Mouse (Mus musculus): ENCODE measurements around the gene Pabpc1l. TPM values are rescaled to one million over a fixed set of nuclear protein-coding genes. Genes with fewer than 3 reads are reported as not detected.

Pabpc1l gene
- polyA plus RNA-seq (2014; fragmentation: Nextera tagmentation; extraction: Ambion mirVana): 0.61 and 0.66 TPM in 2 replicates

GRCm38 (mm10) chr2:164025150-164025549 lies at the start of gene Pabpc1l:
Pabpc1l (plus strand) TSS chr2:164025450.
- H3K4me1 ChIP-seq (ENCODE audit: control insufficient read depth, insufficient read depth, low read length): no peaks in the 10 kb centered on the region
- no peaks in the 10 kb centered on the region for H3K27me3 ChIP-seq (ENCODE audit: control insufficient read depth, insufficient read depth, low read length)
- H3K9me3 ChIP-seq (replicated peaks; ENCODE audit: control insufficient read depth, low read length): no peaks in the 10 kb centered on the region
- H3K4me3 ChIP-seq (ENCODE audit: low read depth, low read length): no peak within 1 kb of the TSS
- no peaks in the 10 kb centered on the region for H3K36me3 ChIP-seq (ENCODE audit: control insufficient read depth, insufficient read depth, low read length)
- no peak within 1 kb of the TSS for H3K27ac ChIP-seq (ENCODE audit: low read depth, low read length)
- no peak within 1 kb of the TSS for H3K4me2 ChIP-seq
- no peak within 1 kb of the TSS for H3K9ac ChIP-seq (ENCODE audit: low read depth, low read length)
- no peak for ATAC-seq (replicated peaks; ENCODE audit: insufficient number of reproducible peaks, low FRiP score, low TSS enrichment)
- 76% methylated on average over 16 of the region's 16 CpGs for WGBS (ENCODE audit: insufficient replicate concordance)

DNA sequence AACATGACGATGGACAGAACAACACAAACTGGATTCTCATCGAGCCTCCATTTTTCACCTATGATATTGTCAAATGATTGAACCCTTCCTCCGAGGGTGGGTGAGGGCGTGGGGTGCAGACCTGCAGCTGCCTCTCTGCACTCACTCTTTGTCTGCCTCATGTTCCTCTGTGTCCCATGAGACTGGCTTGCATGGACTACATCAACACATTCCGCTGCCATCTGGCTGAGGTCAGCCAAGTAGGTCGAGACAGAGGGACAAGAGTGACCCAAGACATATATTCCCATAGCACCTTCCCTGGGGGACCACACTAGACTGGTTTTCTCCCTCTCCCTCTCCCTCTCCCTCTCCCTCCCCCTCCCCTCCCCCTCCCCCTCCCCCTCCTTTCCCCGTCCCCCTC lies 48.8 kb upstream of the Pabpc1l start:
- H3K27ac ChIP-seq (ENCODE audit: low read depth, low read length): no peak overlapping the region
- no peaks in the 10 kb centered on the region for H3K36me3 ChIP-seq (ENCODE audit: control insufficient read depth, insufficient read depth, low read length)
- no peak for ATAC-seq (replicated peaks; ENCODE audit: insufficient number of reproducible peaks, low FRiP score, low TSS enrichment)
- H3K4me2 ChIP-seq: no peak overlapping the region
- 86% methylated on average over 6 of the region's 7 CpGs for WGBS (ENCODE audit: insufficient replicate concordance)
- H3K4me3 ChIP-seq (ENCODE audit: low read depth, low read length): no peak overlapping the region
- no peaks in the 10 kb centered on the region for H3K27me3 ChIP-seq (ENCODE audit: control insufficient read depth, insufficient read depth, low read length)
- no peaks in the 10 kb centered on the region for H3K9me3 ChIP-seq (replicated peaks; ENCODE audit: control insufficient read depth, low read length)
- no peak overlapping the region for H3K9ac ChIP-seq (ENCODE audit: low read depth, low read length)
- H3K4me1 ChIP-seq (ENCODE audit: control insufficient read depth, insufficient read depth, low read length): no peaks in the 10 kb centered on the region

DNA sequence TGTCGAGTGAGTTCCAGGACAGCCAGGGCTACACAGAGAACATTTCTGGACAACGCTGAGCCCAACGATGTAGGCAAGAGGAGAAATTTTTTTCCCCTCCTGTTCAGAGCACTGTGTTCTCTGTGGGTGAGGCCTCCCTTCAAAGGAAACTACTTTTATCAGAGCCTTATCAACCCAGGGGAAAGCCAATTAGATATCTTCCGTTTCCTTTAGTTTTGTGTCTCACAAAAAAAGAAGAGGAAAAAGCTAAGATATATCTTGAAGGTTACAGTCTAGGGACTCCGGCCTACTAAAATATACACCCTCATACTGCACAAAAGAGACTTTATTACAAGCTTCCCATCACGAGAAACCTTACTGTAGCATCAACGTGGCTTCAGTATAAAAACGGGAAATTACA lies 38.0 kb upstream of the Pabpc1l start:
- Histone ChIP-seq H3K4me1 (ENCODE audit: control insufficient read depth, insufficient read depth, low read length) (no peaks in the 10 kb centered on the region), H3K27me3 (ENCODE audit: control insufficient read depth, insufficient read depth, low read length) (no peaks in the 10 kb centered on the region), H3K27ac (ENCODE audit: low read depth, low read length) (no peak overlapping the region), H3K4me2 (no peak overlapping the region), H3K36me3 (ENCODE audit: control insufficient read depth, insufficient read depth, low read length) (no peaks in the 10 kb centered on the region), H3K9ac (ENCODE audit: low read depth, low read length) (no peak overlapping the region), H3K4me3 (ENCODE audit: low read depth, low read length) (no peak overlapping the region), H3K9me3 (replicated peaks; ENCODE audit: control insufficient read depth, low read length) (no peaks in the 10 kb centered on the region)
- ATAC-seq (replicated peaks; ENCODE audit: insufficient number of reproducible peaks, low FRiP score, low TSS enrichment): no peak
- WGBS (ENCODE audit: insufficient replicate concordance): 52% methylated on average over 8 of the region's 8 CpGs

DNA sequence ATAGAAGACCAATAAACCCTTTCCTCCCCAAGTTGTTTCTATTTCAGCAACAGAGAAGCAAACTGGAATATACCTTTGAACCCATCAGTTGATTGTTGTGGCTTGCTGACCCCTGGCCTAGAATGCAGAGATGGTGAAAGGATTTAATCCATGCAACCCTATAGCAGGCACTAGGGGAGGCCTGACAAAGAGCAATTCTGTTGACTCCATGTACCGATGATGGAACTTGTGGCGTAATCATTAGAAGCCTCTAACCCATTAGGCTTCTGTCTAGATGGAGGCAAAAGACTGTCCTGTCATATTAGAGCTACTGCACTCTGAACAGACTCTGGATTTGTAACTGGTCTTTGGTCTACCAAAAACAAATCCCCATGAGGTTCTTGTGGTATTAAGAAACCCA lies 32.4 kb upstream of the Pabpc1l start:
- ATAC-seq (replicated peaks; ENCODE audit: insufficient number of reproducible peaks, low FRiP score, low TSS enrichment): no peak
- Histone ChIP-seq H3K27ac (ENCODE audit: low read depth, low read length) (no peak overlapping the region), H3K4me2 (no peak overlapping the region), H3K4me1 (ENCODE audit: control insufficient read depth, insufficient read depth, low read length) (peaks cover 12% of the 10 kb centered on the region), H3K9ac (ENCODE audit: low read depth, low read length) (no peak overlapping the region), H3K4me3 (ENCODE audit: low read depth, low read length) (no peak overlapping the region), H3K36me3 (ENCODE audit: control insufficient read depth, insufficient read depth, low read length) (no peaks in the 10 kb centered on the region), H3K27me3 (ENCODE audit: control insufficient read depth, insufficient read depth, low read length) (no peaks in the 10 kb centered on the region), H3K9me3 (replicated peaks; ENCODE audit: control insufficient read depth, low read length) (no peaks in the 10 kb centered on the region)
- 83% methylated on average over 2 of the region's 2 CpGs for WGBS (ENCODE audit: insufficient replicate concordance)

GRCm38 (mm10) chr2:163994654-163994976 lies 30.6 kb upstream of the Pabpc1l start, which contains the start of gene Ywhab:
Ywhab (plus strand) TSS chr2:163994960.
- WGBS (ENCODE audit: insufficient replicate concordance): under 1% methylated on average over 14 of the region's 14 CpGs

GRCm38 (mm10) chr2:163994977-163995862 lies 30.0 kb upstream of the Pabpc1l start:
- Histone ChIP-seq H3K4me3 (ENCODE audit: low read depth, low read length) (peak overlapping the region; percentile 97), H3K9me3 (replicated peaks; ENCODE audit: control insufficient read depth, low read length) (no peaks in the 10 kb centered on the region), H3K9ac (ENCODE audit: low read depth, low read length) (peak overlapping the region; percentile 97), H3K27me3 (ENCODE audit: control insufficient read depth, insufficient read depth, low read length) (no peaks in the 10 kb centered on the region), H3K4me2 (peak overlapping the region; percentile 82), H3K27ac (ENCODE audit: low read depth, low read length) (peak overlapping the region; percentile 97), H3K36me3 (ENCODE audit: control insufficient read depth, insufficient read depth, low read length) (no peaks in the 10 kb centered on the region), H3K4me1 (ENCODE audit: control insufficient read depth, insufficient read depth, low read length) (peaks cover 14% of the 10 kb centered on the region)
- WGBS (ENCODE audit: insufficient replicate concordance): under 1% methylated on average over 77 of the region's 79 CpGs
- peak; percentile 100 for ATAC-seq (replicated peaks; ENCODE audit: insufficient number of reproducible peaks, low FRiP score, low TSS enrichment)

More at GRCm38 (mm10) chr2:163994654-163994976, 30.6 kb upstream of the Pabpc1l start, which contains the start of gene Ywhab:
- H3K4me2 ChIP-seq: peak within 1 kb of the TSS; percentile 82
- H3K36me3 ChIP-seq (ENCODE audit: control insufficient read depth, insufficient read depth, low read length): no peaks in the 10 kb centered on the region
- no peak for ATAC-seq (replicated peaks; ENCODE audit: insufficient number of reproducible peaks, low FRiP score, low TSS enrichment)
- peak within 1 kb of the TSS; percentile 97 for H3K4me3 ChIP-seq (ENCODE audit: low read depth, low read length)
- peak within 1 kb of the TSS; percentile 97 for H3K9ac ChIP-seq (ENCODE audit: low read depth, low read length)
- peak within 1 kb of the TSS; percentile 97 for H3K27ac ChIP-seq (ENCODE audit: low read depth, low read length)
- H3K9me3 ChIP-seq (replicated peaks; ENCODE audit: control insufficient read depth, low read length): no peaks in the 10 kb centered on the region
- H3K27me3 ChIP-seq (ENCODE audit: control insufficient read depth, insufficient read depth, low read length): no peaks in the 10 kb centered on the region
- peaks cover 14% of the 10 kb centered on the region for H3K4me1 ChIP-seq (ENCODE audit: control insufficient read depth, insufficient read depth, low read length)

DNA sequence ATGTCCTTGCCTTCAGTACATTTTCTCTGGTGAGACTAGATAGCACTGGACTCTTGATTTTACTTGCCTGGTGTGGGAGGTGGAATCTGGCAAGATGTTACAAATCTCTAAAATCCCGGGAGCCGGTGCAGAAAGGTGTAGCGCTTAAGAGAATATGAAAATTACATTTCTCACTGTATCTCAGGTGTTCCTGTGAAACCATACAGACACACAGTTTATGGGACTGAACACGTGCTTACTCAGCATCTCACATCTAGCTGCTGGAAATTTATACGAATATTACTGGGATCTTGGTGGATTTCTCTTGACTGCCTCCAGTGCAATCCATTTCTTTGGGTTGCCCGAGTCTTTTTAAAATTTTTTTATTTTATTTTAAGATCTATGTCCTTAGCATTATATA lies 29.0 kb upstream of the Pabpc1l start:
- Histone ChIP-seq H3K36me3 (ENCODE audit: control insufficient read depth, insufficient read depth, low read length) (no peaks in the 10 kb centered on the region), H3K27ac (ENCODE audit: low read depth, low read length) (no peak overlapping the region), H3K27me3 (ENCODE audit: control insufficient read depth, insufficient read depth, low read length) (no peaks in the 10 kb centered on the region), H3K9me3 (replicated peaks; ENCODE audit: control insufficient read depth, low read length) (no peaks in the 10 kb centered on the region), H3K4me2 (peak overlapping the region; percentile 82), H3K4me1 (ENCODE audit: control insufficient read depth, insufficient read depth, low read length) (peaks cover 15% of the 10 kb centered on the region), H3K9ac (ENCODE audit: low read depth, low read length) (peak overlapping the region; percentile 97), H3K4me3 (ENCODE audit: low read depth, low read length) (peak overlapping the region; percentile 97)
- WGBS (ENCODE audit: insufficient replicate concordance): 68% methylated on average over 6 of the region's 6 CpGs
- ATAC-seq (replicated peaks; ENCODE audit: insufficient number of reproducible peaks, low FRiP score, low TSS enrichment): no peak

DNA sequence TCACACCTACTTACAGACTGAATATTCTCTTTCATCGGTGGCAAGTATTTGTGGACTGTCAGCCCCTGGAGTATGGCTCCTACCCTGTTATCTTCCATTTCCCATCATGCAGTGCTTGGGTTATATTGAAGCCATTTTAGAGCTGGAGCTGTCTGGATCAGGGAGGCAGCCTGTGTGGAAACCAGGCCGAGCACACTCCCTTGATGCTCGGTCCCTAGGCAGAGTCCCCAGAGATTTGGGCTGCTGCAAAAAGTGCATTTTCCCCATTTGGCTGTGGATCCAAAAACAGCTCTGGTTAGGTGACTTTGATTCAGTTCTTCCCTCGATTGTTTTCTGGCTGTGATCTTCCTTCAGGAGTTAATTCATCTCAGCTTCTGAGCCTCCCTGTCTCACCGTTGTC lies 28.4 kb upstream of the Pabpc1l start:
- Histone ChIP-seq H3K9me3 (replicated peaks; ENCODE audit: control insufficient read depth, low read length) (no peaks in the 10 kb centered on the region), H3K4me3 (ENCODE audit: low read depth, low read length) (no peak overlapping the region), H3K27me3 (ENCODE audit: control insufficient read depth, insufficient read depth, low read length) (no peaks in the 10 kb centered on the region), H3K4me2 (peak overlapping the region; percentile 82), H3K27ac (ENCODE audit: low read depth, low read length) (no peak overlapping the region), H3K36me3 (ENCODE audit: control insufficient read depth, insufficient read depth, low read length) (no peaks in the 10 kb centered on the region), H3K9ac (ENCODE audit: low read depth, low read length) (no peak overlapping the region; the same call in 1 of the 2 replicates), H3K4me1 (ENCODE audit: control insufficient read depth, insufficient read depth, low read length) (peaks cover 16% of the 10 kb centered on the region)
- no peak for ATAC-seq (replicated peaks; ENCODE audit: insufficient number of reproducible peaks, low FRiP score, low TSS enrichment)
- WGBS (ENCODE audit: insufficient replicate concordance): 66% methylated on average over 5 of the region's 5 CpGs

DNA sequence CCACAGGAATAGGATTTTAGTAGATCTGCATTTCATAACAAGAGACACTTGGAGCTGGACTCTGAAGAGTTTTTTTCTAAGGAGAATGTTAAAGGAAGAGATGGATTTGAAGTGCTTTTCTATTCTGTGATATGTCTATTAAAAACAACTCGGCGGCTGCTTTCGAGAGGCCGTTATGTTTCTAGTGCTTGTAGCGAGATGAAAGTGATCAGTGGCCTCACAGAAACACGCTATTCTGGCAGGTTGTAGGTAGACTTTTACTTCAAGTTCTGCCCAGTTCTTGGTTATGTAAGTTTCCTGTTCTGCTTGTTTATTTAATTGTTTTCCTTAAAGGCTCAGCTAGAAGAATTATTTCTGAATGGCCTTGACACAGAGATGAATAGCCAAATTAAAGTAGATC lies 26.3 kb upstream of the Pabpc1l start:
- no peaks in the 10 kb centered on the region for H3K9me3 ChIP-seq (replicated peaks; ENCODE audit: control insufficient read depth, low read length)
- H3K36me3 ChIP-seq (ENCODE audit: control insufficient read depth, insufficient read depth, low read length): no peaks in the 10 kb centered on the region
- no peak overlapping the region for H3K4me2 ChIP-seq
- ATAC-seq (replicated peaks; ENCODE audit: insufficient number of reproducible peaks, low FRiP score, low TSS enrichment): no peak
- no peak overlapping the region for H3K27ac ChIP-seq (ENCODE audit: low read depth, low read length)
- peaks cover 16% of the 10 kb centered on the region for H3K4me1 ChIP-seq (ENCODE audit: control insufficient read depth, insufficient read depth, low read length)
- no peaks in the 10 kb centered on the region for H3K27me3 ChIP-seq (ENCODE audit: control insufficient read depth, insufficient read depth, low read length)
- WGBS (ENCODE audit: insufficient replicate concordance): 83% methylated on average over 6 of the region's 6 CpGs
- no peak overlapping the region for H3K4me3 ChIP-seq (ENCODE audit: low read depth, low read length)
- H3K9ac ChIP-seq (ENCODE audit: low read depth, low read length): no peak overlapping the region
